Mouse (Mus musculus): ENCODE data around the gene Tex16.

The Tex16 gene

DNA sequence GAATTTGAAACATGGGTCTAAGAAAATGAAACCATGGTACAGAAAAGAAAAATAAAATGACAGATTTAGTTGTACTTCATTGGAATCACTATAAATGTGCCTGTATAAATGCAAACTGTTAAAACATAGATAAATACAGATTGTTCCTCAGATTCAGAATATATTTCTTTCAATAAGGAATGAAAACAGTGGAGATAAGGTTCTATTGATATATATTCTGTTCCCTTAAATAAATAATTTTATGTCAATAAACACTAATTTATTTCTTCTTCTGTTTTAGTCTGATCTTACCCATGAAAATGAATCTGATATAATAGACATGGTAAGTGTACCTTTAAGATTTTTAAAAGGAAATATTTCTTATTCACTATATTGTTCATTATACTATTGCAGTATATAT, at the start of gene Tex16:
Gene Tex16 (plus strand): TSS at position 301 of the 400 bp plus-strand sequence.
- ATAC-seq (ENCODE audit: insufficient number of reproducible peaks, low FRiP score, low TSS enrichment), result no peak

DNA sequence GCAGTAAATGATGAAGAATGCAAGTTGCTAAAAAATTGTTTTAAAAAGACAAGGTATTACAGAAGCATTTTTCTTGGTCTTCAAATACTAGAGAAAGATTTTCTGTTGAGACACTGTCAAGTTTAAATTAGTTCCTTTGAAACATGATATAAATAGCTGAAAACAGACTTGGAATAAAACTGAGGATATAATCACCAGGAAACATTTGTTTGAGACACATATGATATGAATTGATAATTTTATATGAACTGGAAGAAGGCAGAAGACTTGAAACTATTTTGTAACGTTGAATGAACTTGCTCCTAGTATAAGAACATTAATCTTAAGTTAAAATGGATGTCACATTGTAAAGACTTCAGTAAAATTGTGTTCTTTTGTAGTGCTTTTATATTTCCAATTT, 11.1 kb upstream of the Tex16 start:
- ATAC-seq (ENCODE audit: insufficient number of reproducible peaks, low FRiP score, low TSS enrichment), result no peak

All from cerebellum, adult (tissue).